Mouse (Mus musculus): ENCODE measurements around the gene Mreg. TPM values are rescaled to one million over a fixed set of nuclear protein-coding genes. Genes with fewer than 3 reads are reported as not detected.
"Not testable (repeated sequence)": the region's sequence is repeated elsewhere in the genome, so short reads cannot be mapped to it uniquely, and the experiment has no call there.

The Mreg gene
- 1.1 and 1.5 TPM in 2 replicates for total RNA-seq (2014; fragmentation: Nextera tagmentation)
- total RNA-seq (2017) = 0.73 and 0.93 TPM in 2 replicates

DNA sequence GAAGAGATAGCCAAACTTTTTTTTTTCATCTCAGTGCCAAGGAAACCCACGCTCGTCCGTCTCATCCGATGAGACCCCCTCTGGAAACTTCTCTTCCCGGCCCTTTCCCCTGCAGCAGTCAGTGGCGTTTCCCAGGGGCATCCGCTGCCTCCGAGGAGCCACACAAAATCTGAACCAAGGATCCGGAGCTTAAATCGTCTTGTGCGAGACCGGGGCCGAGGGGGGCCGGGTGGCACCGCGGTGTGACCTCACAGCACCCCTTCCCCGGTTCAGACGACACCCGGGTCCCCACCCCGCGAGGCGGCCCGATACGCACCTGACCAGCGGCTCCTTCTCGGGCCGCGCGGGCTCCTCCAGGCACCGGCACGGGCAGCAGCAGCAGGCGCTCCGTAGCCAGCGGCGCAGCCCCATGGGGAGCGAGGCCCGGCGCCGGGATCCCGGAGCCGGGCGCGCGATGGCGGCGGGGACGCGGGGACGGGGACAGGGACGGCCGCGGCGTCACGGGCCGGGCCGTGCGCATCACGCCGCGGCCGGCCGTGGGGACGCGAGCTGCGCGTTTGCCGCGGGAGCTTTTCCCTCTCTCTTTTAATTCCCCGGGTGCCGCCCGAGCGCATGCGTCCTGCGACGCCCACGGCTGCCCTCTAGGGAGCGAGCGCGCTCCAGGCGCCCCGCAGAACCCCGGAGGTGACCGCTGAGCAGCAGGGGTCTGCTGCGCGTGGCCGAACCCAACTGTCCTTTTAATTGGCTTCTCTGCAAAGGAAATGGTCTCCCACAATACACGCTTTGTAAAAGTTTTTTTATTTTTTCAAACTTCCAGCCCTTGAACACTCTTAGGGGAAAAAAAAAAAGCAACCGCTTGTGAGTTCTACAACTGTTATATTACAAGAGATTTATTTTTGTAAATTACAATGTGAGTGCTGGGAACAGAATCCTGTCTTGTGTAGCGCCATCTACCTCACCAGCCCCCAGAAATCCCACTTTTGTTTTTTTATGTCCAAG is at the start of gene Mreg:
Mreg (minus strand) TSS at position 607 of the 999 bp plus-strand sequence.
- peak; percentile 65 for ATAC-seq (replicated peaks; ENCODE audit: poor library complexity, severe bottlenecking)

- ATAC-seq (replicated peaks; ENCODE audit: poor library complexity, severe bottlenecking) = no peak
Measured at GRCm38 (mm10) chr1:72256381-72257256, 44.5 kb upstream of the Mreg start.

DNA sequence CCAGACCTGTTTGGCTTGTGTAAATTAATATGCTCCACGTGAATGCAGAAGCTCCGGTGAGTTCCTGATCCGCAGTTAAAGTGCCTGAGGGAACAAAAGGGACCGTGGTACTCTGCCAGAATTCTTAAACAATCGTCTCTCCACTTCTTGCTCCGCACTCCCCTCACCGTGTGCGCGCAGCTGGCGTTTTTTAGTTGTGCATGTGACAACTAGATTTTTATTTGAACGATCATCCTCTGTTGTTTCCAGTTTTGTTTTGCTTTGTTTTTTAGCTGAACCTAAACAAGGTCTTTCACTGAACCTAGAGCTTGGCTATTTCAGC is 43.7 kb upstream of the Mreg start:
- no peak for ATAC-seq (replicated peaks; ENCODE audit: poor library complexity, severe bottlenecking)

DNA sequence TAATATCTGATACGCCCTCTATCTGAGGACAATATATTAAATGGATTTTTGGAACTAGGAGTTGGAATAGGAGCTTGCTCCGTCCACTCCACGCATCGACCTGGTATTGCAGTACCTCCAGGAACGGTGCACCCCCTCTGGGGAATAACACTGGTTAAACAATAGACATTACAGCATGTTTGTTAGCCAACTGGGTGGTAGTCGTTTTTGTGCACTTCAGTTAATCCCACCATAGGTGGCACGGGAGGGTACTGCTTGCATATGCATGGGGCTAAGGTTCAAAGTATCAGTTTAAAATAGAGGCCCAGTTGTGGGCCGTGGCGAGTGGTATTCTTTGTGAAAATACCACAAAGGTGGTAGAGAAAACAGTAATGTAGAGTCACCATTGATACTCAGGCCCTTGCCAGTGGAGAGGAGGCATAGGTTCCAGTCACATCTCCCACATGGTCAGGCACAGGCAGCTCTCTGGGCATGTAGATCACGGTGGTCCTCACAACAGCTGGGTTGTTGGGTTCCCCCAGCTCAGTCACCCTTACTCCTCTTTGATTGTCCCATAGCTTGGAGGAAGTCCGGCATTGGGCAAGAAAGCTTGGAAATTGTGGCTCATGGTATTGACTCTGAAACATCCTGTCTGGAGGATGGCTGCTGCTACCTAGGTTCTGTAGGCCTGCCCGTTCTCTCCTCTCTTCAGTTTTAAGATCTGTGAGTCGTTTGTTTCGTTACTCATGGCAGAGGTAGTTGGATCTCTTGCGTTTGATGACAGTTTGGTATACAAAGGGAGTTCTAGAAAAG is 43.2 kb upstream of the Mreg start:
- ATAC-seq (replicated peaks; ENCODE audit: poor library complexity, severe bottlenecking) = peak; percentile 71

GRCm38 (mm10) chr1:72254545-72255061 is 42.5 kb upstream of the Mreg start:
- peak; percentile 73 for ATAC-seq (replicated peaks; ENCODE audit: poor library complexity, severe bottlenecking)

- no peak for ATAC-seq (replicated peaks; ENCODE audit: poor library complexity, severe bottlenecking)
Measured at GRCm38 (mm10) chr1:72253881-72254491, 41.9 kb upstream of the Mreg start.

GRCm38 (mm10) chr1:72251806-72252205 is 39.7 kb upstream of the Mreg start:
- no peak for ATAC-seq (replicated peaks; ENCODE audit: poor library complexity, severe bottlenecking)

DNA sequence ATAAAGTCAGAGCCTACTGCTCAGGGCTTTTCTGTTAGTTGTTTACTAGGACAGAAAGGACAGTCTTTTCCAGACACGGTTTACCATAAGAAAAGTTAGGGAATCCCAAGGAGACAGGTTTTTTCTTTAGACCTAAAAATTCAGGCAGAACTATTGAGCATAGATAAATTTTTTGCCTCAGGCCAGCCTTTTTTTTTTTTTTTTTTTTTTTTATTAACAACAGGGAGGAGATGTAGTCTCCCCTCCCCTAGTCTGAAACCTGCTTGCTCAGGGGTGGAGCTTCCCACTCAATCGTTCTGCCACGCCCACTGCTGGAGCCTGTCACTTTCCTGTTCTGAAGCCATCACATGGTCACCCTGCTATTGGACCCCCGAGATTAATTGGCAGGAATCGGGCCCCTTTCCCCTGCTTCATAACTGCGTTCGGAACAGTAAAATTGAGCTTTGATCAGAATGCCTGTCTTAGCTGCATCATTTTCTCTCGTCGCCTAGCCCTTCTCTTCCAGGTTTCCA is 36.2 kb upstream of the Mreg start:
- ATAC-seq (replicated peaks; ENCODE audit: poor library complexity, severe bottlenecking) = not testable (repeated sequence)

DNA sequence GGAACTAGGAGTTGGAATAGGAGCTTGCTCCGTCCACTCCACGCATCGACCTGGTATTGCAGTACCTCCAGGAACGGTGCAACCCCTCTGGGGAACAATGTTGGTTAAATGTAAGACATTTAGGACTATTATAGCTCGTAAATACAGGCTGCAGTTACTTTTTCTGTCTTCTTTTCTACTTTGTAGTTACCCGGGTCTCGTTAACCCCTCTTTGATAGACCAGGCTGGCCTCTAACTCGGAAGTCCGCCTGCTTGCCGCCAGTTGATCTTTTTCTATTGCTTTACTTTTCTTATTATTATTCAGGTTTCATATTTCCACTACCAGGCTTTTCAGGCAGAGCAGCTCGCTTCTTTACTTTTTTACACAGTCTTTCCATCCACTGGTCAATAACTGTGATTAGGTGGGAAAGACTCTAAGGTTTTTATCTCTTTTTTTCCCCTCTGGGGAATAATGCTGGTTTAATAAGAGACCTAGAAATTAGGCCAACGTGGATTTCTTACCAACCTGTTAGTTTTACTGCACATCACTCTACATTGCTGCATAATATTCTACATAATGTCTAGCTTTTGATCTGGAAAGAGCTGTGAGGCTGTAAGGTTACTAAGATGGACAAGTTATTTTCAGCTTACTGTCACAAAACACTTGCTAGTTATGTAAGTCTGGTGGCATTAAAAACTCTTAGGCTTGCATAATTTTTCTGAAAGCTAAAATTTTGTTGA is 32.4 kb upstream of the Mreg start:
- ATAC-seq (replicated peaks; ENCODE audit: poor library complexity, severe bottlenecking) = peak; percentile 71

DNA sequence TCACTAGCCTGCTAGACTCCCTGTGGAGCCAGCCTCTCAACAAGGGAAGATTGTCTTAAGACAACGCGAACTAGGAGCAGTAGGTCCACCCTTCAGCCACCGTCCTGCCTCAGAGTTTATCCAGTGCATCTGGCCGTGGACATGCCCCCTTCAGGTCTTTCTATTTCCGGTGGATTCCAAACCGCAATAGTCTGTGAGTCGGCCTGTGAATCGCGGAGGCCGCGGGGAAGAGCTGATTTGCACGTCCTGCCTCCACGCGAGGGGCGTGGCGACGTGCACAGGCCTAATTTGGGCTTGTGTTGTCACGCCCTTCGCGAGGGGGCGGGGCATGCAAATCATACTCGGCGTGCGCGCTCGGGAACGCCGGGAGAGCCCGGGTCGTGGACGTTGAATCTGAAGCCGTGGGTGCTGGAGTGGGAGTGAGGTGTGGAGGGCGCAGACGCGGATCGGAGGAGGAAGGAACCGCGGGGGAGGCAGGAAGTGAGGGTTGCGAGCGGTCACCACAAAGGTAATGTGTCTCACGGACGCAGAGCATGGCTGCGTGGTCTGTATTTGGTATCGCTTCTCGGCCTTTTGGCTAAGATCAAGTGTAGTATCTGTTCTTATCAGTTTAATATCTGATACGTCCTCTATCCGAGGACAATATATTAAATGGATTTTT is 31.7 kb upstream of the Mreg start:
- peak; percentile 86 for ATAC-seq (replicated peaks; ENCODE audit: poor library complexity, severe bottlenecking)

GRCm38 (mm10) chr1:72242581-72243143 is 30.6 kb upstream of the Mreg start:
- no peak for ATAC-seq (replicated peaks; ENCODE audit: poor library complexity, severe bottlenecking)

DNA sequence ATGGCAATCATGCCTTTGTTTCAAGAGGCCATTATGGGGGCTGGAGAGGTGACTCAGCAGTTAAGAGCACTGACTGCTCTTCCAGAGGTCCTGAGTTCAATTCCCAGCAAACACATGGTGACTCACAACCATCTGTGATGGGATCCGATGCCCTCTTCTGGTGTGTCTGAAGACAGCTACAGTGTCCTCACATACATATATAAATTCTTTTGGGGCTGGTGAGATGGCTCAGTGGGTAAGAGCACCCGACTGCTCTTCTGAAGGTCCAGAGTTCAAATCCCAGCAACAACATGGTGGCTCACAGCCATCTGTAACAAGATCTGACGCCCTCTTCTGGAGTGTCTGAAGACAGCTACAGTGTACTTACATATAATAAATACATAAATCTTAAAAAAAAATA is 27.0 kb upstream of the Mreg start:
- not testable (repeated sequence) for ATAC-seq (replicated peaks; ENCODE audit: poor library complexity, severe bottlenecking)

GRCm38 (mm10) chr1:72238016-72238580 is 26.0 kb upstream of the Mreg start:
- ATAC-seq (replicated peaks; ENCODE audit: poor library complexity, severe bottlenecking) = peak; percentile 23; the same call in 1 of the 2 replicates

DNA sequence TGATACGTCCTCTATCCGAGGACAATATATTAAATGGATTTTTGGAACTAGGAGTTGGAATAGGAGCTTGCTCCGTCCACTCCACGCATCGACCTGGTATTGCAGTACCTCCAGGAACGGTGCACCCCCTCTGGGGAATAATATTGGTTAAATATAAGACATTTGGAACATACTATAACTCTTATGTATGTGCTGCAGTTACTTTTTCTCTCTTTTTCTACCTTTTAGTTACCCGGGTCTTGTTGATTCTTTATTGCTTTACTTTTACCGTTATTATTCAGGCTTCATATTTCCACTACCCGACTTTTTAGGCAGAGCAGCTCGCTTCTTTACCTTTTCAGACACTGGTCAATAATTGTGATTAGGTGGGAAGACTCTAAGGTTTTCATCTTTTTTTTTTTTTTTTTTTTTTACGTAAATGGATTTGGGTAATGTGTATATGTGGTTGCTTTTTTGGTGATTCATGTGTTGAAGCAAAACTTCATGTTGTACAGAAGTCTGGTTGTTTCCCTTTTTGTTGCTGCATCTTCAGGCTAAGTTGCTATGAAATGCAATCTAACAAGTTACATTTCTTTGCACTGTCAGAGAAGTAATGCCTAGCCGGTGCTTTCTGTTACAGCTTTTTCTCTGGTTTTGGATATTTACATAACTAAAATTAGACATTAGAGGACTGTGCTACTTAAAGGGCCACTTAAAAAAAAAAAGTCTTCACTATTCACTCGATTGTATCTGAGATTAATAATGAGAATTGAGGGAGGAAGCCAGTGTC is 25.1 kb upstream of the Mreg start:
- peak; percentile 41 for ATAC-seq (replicated peaks; ENCODE audit: poor library complexity, severe bottlenecking)

- ATAC-seq (replicated peaks; ENCODE audit: poor library complexity, severe bottlenecking) = peak; percentile 92
Measured at GRCm38 (mm10) chr1:72236363-72237006, 24.4 kb upstream of the Mreg start.

- ATAC-seq (replicated peaks; ENCODE audit: poor library complexity, severe bottlenecking) = not testable (repeated sequence)
Measured at GRCm38 (mm10) chr1:72232592-72232991, 20.5 kb upstream of the Mreg start.

All from granulocyte monocyte progenitor cell, adult 5-6 weeks (primary cell).